Mouse (Mus musculus): ENCODE measurements at regions not wholly inside any gene's neighbourhood (a gene's known extent, or its start where the extent isn't known, plus 50 kb on each side); places are given as distances from the start of the nearest gene placed in this dataset.
A peak's percentile ranks its signal among the peaks of the same experiment; 100 is the strongest.
"Not testable (repeated sequence)": the region's sequence is repeated elsewhere in the genome, so short reads cannot be mapped to it uniquely, and the experiment has no call there.

DNA sequence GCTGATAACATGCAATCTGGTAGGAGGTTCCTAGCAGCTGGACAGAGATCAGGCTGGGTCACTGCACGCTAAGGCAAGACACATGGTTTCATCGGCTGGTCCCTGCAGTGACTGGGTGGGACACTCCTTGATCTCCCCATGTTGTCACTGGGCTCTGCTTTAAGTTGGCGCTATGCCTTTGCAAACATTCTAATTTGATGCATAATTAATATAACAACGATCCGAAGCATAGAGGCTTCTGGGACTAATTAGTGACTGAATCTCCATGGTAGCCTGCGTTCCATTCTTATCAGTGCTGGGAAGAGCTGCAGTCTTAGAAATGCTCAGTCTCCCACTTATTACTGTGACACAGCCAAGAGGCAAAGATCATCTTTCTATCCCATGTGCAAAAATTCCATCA is 186.8 kb downstream of the Snx19 start:
- Histone ChIP-seq H3K4me2 (ENCODE audit: low read depth, low read length, poor library complexity, severe bottlenecking) (no peak overlapping the region), H3K4me1 (ENCODE audit: insufficient read depth, low read length) (peaks cover 5% of the 10 kb centered on the region), H3K27me3 (ENCODE audit: insufficient read depth, low read length) (no peaks in the 10 kb centered on the region), H3K4me3 (ENCODE audit: low read depth, low read length) (no peak overlapping the region), H3K9me3 (ENCODE audit: low read length) (no peaks in the 10 kb centered on the region), H3K9ac (replicated peaks; ENCODE audit: low read length, poor library complexity, severe bottlenecking) (no peak overlapping the region), H3K36me3 (ENCODE audit: insufficient read depth, low read length) (no peaks in the 10 kb centered on the region), H3K27ac (ENCODE audit: low read depth, low read length) (no peak overlapping the region)
- ATAC-seq (ENCODE audit: low FRiP score), result no peak
- 45% methylated on average over 6 of the region's 6 CpGs for WGBS
- no peak for TF ChIP-seq CTCF (IDR thresholded peaks at IDR 0.05)
- DNase-seq (ENCODE audit: low spot score), result peak; percentile 42

DNA sequence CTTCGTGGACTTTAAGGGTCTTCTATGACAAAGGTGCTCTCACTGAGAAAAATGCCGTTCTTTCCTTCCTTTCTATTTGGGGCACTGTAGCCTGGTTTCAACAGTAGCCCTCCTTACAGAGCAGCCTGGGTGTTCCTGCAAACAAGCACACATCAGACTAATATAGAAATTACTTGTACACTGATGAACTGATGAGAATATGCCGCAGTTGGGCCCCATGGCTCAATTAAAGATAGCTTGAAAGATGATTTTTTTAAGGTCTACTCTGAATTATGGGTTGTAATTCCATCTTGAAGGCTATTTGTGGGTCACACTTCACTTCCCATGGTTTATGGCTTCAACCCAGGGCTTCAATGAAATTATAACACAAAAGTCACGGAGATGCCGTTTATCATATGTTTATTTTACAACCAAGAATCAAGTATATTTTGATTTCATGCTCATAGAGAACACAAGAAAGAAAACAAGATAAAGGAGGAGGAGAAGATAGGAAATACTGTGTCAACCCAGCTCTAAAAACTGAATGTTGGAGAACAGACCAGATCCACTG is 186.2 kb downstream of the Snx19 start:
- Histone ChIP-seq H3K27ac (ENCODE audit: low read depth, low read length) (no peak overlapping the region), H3K4me2 (ENCODE audit: low read depth, low read length, poor library complexity, severe bottlenecking) (no peak overlapping the region), H3K9ac (replicated peaks; ENCODE audit: low read length, poor library complexity, severe bottlenecking) (no peak overlapping the region), H3K4me1 (ENCODE audit: insufficient read depth, low read length) (peaks cover 5% of the 10 kb centered on the region), H3K4me3 (ENCODE audit: low read depth, low read length) (no peak overlapping the region), H3K27me3 (ENCODE audit: insufficient read depth, low read length) (no peaks in the 10 kb centered on the region), H3K9me3 (ENCODE audit: low read length) (no peaks in the 10 kb centered on the region), H3K36me3 (ENCODE audit: insufficient read depth, low read length) (no peaks in the 10 kb centered on the region)
- 83% methylated on average over 5 of the region's 5 CpGs for WGBS
- ATAC-seq (ENCODE audit: low FRiP score), result no peak
- DNase-seq (ENCODE audit: low spot score), result no peak
- TF ChIP-seq CTCF (IDR thresholded peaks at IDR 0.05), result no peak

DNA sequence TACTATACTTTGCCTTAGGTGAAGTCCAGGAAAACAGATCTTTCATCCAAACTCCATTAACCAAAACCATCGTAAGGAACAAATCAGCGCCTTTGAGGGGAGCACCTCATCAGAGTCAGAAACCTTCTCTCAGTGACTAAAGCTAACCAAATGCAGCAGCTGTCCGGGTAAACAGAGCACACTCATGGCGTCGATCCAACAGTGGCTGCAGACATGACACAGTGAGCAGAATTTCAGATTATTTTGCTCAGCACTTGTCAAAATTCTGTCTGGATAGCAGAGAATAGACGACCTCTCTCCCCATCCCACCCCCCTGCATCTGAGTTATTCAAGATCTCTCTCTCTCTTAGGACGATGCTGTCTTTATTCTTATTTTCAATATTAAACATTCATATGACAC is 183.4 kb downstream of the Snx19 start:
- peak; percentile 34 for DNase-seq (ENCODE audit: low spot score)
- Histone ChIP-seq H3K27me3 (ENCODE audit: insufficient read depth, low read length) (no peaks in the 10 kb centered on the region), H3K9me3 (ENCODE audit: low read length) (no peaks in the 10 kb centered on the region), H3K4me2 (ENCODE audit: low read depth, low read length, poor library complexity, severe bottlenecking) (no peak overlapping the region), H3K27ac (ENCODE audit: low read depth, low read length) (no peak overlapping the region), H3K9ac (replicated peaks; ENCODE audit: low read length, poor library complexity, severe bottlenecking) (no peak overlapping the region), H3K4me1 (ENCODE audit: insufficient read depth, low read length) (peaks cover 5% of the 10 kb centered on the region), H3K4me3 (ENCODE audit: low read depth, low read length) (no peak overlapping the region), H3K36me3 (ENCODE audit: insufficient read depth, low read length) (no peaks in the 10 kb centered on the region)
- TF ChIP-seq CTCF (IDR thresholded peaks at IDR 0.05), result no peak
- no peak for ATAC-seq (ENCODE audit: low FRiP score)
- 72% methylated on average over 7 of the region's 7 CpGs for WGBS

DNA sequence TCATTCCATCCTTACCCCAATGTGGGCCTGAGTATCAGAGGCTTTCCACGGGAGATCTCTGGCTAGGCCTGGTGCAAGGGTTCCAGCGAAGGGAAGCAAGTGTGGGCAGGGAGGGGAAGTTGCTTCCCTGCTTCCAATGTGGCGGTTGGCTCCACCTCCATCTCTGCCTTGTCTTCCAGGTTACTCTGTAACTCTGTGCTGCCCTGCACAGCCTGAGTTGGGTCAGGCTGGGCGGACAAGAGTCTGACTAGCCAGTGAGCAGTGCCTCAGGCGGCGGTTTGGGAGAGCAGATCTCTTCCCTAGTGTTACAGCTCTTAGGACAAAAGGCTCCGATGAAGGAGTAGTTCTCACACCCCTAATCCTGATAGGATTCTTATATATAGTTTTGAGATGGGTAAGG is 172.8 kb downstream of the Snx19 start:
- H3K9ac ChIP-seq (replicated peaks; ENCODE audit: low read length, poor library complexity, severe bottlenecking), result no peak overlapping the region
- ATAC-seq (ENCODE audit: low FRiP score) (no peak), DNase-seq (ENCODE audit: low spot score) (no peak)
- H3K36me3 ChIP-seq (ENCODE audit: insufficient read depth, low read length), result no peaks in the 10 kb centered on the region
- no peak for TF ChIP-seq CTCF (IDR thresholded peaks at IDR 0.05)
- H3K4me1 ChIP-seq (ENCODE audit: insufficient read depth, low read length), result no peaks in the 10 kb centered on the region
- H3K4me3 ChIP-seq (ENCODE audit: low read depth, low read length), result no peak overlapping the region
- H3K27ac ChIP-seq (ENCODE audit: low read depth, low read length), result no peak overlapping the region
- no peaks in the 10 kb centered on the region for H3K9me3 ChIP-seq (ENCODE audit: low read length)
- no peaks in the 10 kb centered on the region for H3K27me3 ChIP-seq (ENCODE audit: insufficient read depth, low read length)
- 83% methylated on average over 7 of the region's 7 CpGs for WGBS
- H3K4me2 ChIP-seq (ENCODE audit: low read depth, low read length, poor library complexity, severe bottlenecking), result no peak overlapping the region

DNA sequence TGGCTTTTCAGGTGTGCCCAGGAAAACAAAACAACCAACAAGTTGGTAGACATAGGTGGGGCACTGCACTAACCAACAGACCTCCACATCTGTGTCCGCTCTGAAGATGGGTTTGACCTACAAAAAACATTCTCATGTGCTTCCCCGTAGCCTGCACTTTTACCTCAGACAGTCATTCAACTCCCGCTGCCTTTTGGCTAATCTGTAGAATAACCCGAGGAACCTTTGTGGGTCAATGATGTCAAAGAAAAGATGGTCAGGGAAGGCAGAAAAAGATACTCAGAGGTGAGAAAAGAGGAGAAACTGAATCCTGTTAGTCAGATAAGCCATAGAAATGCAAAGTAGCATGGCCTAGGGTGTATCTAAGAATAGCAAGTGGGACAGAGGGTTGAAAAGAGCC is 170.8 kb downstream of the Snx19 start:
- H3K9ac ChIP-seq (replicated peaks; ENCODE audit: low read length, poor library complexity, severe bottlenecking), result no peak overlapping the region
- ATAC-seq (ENCODE audit: low FRiP score) (no peak), DNase-seq (ENCODE audit: low spot score) (no peak)
- no peak overlapping the region for H3K27ac ChIP-seq (ENCODE audit: low read depth, low read length)
- TF ChIP-seq CTCF (IDR thresholded peaks at IDR 0.05), result no peak
- H3K9me3 ChIP-seq (ENCODE audit: low read length), result no peaks in the 10 kb centered on the region
- H3K4me3 ChIP-seq (ENCODE audit: low read depth, low read length), result no peak overlapping the region
- 47% methylated on average over 4 of the region's 4 CpGs for WGBS
- no peak overlapping the region for H3K4me2 ChIP-seq (ENCODE audit: low read depth, low read length, poor library complexity, severe bottlenecking)
- H3K4me1 ChIP-seq (ENCODE audit: insufficient read depth, low read length), result no peaks in the 10 kb centered on the region
- no peaks in the 10 kb centered on the region for H3K27me3 ChIP-seq (ENCODE audit: insufficient read depth, low read length)
- H3K36me3 ChIP-seq (ENCODE audit: insufficient read depth, low read length), result no peaks in the 10 kb centered on the region

DNA sequence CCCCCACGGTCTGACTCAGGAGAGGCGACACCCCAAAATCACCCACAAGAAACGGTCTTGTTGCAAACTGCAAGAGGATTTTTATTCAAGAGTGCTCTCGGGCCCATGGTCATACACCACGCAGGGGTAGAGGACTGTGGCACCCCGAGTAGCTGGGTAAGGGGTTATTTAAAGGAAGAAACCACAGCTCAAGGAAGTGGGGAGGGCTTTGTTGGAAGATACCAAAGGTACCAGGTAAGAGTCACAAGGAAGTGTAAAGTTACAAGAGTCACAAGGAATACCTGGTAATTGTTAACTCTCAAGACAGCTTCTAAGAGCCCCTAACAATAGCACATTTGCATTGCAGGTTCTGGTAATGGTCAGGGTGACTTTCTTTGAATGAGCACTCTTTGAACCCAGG is 170.2 kb downstream of the Snx19 start:
- ATAC-seq (ENCODE audit: low FRiP score); H3K27ac ChIP-seq (ENCODE audit: low read depth, low read length); H3K4me1 ChIP-seq (ENCODE audit: insufficient read depth, low read length); H3K9ac ChIP-seq (replicated peaks; ENCODE audit: low read length, poor library complexity, severe bottlenecking); H3K9me3 ChIP-seq (ENCODE audit: low read length); H3K4me2 ChIP-seq (ENCODE audit: low read depth, low read length, poor library complexity, severe bottlenecking); H3K36me3 ChIP-seq (ENCODE audit: insufficient read depth, low read length); DNase-seq (ENCODE audit: low spot score); H3K4me3 ChIP-seq (ENCODE audit: low read depth, low read length); H3K27me3 ChIP-seq (ENCODE audit: insufficient read depth, low read length): not testable (repeated sequence)
- WGBS, result 82% methylated on average over 6 of the region's 6 CpGs
